Mouse (Mus musculus): ENCODE measurements around the gene Gfy. TPM values are rescaled to one million over a fixed set of nuclear protein-coding genes. Genes with fewer than 3 reads are reported as not detected.

Gfy gene
- polyA plus RNA-seq, 1 experiment, result 0.53 TPM

GRCm38 (mm10) chr7:45212356-45212755 lies 33.0 kb upstream of the Gfy start:
- 59% methylated on average over 7 of the region's 7 CpGs for WGBS
- Histone ChIP-seq H3K4me1 (ENCODE audit: control insufficient read depth, insufficient read depth, low read length) (peaks cover 4% of the 10 kb centered on the region; the same call in 1 of the 2 replicates), H3K4me3 (replicated peaks; ENCODE audit: extremely low read depth, low read depth, low read length) (no peak overlapping the region)
- DNase-seq, result no peak
- no peak for TF ChIP-seq CTCF (IDR thresholded peaks at IDR 0.05; ENCODE audit: insufficient read depth, low read length)
- no peak for TF ChIP-seq POLR2A (IDR thresholded peaks at IDR 0.05; ENCODE audit: borderline replicate concordance, extremely low read depth, low read depth, low read length)

DNA sequence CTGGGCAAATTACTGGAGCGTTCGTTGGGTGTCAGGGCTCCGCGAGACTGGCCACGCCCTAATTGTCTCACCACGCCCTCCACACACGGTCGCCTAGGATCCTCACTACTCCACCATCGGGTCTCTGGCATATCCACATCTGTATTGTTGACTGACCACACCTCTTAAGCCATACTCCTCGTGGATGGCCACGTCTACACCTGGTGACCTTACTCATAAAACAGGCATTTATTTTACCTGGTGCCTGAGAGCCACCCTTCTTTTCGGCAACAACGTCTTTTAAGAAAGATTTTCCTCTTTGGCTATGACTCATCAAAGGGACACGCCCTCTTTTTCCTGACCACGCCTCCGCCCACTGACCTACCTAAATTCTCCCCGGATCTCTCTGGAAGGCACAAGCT lies 32.5 kb upstream of the Gfy start, which contains the start of gene Dkkl1:
Gene Dkkl1, minus strand, starts transcription at position 297 of the 401 bp plus-strand sequence.
- DNase-seq, result no peak
- Histone ChIP-seq H3K4me1 (ENCODE audit: control insufficient read depth, insufficient read depth, low read length) (peaks cover 4% of the 10 kb centered on the region; the same call in 1 of the 2 replicates), H3K4me3 (replicated peaks; ENCODE audit: extremely low read depth, low read depth, low read length) (no peak within 1 kb of the TSS)
- TF ChIP-seq CTCF (IDR thresholded peaks at IDR 0.05; ENCODE audit: insufficient read depth, low read length) (no peak), POLR2A (IDR thresholded peaks at IDR 0.05; ENCODE audit: borderline replicate concordance, extremely low read depth, low read depth, low read length) (no peak)
- 5% methylated on average over 17 of the region's 17 CpGs for WGBS

GRCm38 (mm10) chr7:45211070-45211469 lies 31.7 kb upstream of the Gfy start:
- no peak overlapping the region for H3K4me3 ChIP-seq (replicated peaks; ENCODE audit: extremely low read depth, low read depth, low read length)

DNA sequence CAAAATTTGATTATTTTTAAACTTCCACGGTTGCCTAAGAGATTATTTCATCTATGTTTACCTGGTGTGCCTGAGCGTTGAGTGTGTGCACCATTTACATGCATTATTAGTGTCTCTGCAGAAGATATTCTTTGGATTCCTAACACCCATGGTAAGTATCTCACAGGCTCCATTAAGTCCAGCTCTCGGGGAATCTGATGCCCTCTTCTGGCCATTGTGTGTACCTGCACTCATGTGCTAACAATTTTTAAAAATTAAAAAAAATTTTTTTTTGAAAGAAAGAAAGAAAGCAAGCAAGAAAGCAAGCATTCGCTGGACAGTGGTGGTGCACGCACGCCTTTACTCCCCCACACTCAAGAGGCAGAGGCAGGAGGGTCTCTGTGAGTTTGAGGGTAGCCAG lies 28.9 kb upstream of the Gfy start:
- WGBS, result 78% methylated on average over 6 of the region's 6 CpGs
- H3K4me3 ChIP-seq (replicated peaks; ENCODE audit: extremely low read depth, low read depth, low read length), result no peak overlapping the region
- 0 out of 2 replicates have a peak, but pooled peaks cover 2% of the 10 kb centered on the region for H3K4me1 ChIP-seq (ENCODE audit: control insufficient read depth, insufficient read depth, low read length)
- TF ChIP-seq CTCF (IDR thresholded peaks at IDR 0.05; ENCODE audit: insufficient read depth, low read length) (no peak), POLR2A (IDR thresholded peaks at IDR 0.05; ENCODE audit: borderline replicate concordance, extremely low read depth, low read depth, low read length) (no peak)
- no peak for DNase-seq

More at GRCm38 (mm10) chr7:45211070-45211469, 31.7 kb upstream of the Gfy start:
- 55% methylated on average over 10 of the region's 10 CpGs for WGBS
- peaks cover 3% of the 10 kb centered on the region; the same call in 1 of the 2 replicates for H3K4me1 ChIP-seq (ENCODE audit: control insufficient read depth, insufficient read depth, low read length)
- DNase-seq, result no peak
- TF ChIP-seq CTCF (IDR thresholded peaks at IDR 0.05; ENCODE audit: insufficient read depth, low read length), result no peak

GRCm38 (mm10) chr7:45204380-45205143 lies 25.2 kb upstream of the Gfy start, which contains the start of gene Ccdc155:
Ccdc155 (minus strand) TSS chr7:45204892.
- WGBS, result 7% methylated on average over 44 of the region's 44 CpGs
- Histone ChIP-seq H3K4me3 (replicated peaks; ENCODE audit: extremely low read depth, low read depth, low read length) (peak within 1 kb of the TSS; percentile 50), H3K4me1 (ENCODE audit: control insufficient read depth, insufficient read depth, low read length) (no peaks in the 10 kb centered on the region)
- TF ChIP-seq CTCF (IDR thresholded peaks at IDR 0.05; ENCODE audit: insufficient read depth, low read length) (no peak), POLR2A (IDR thresholded peaks at IDR 0.05; ENCODE audit: borderline replicate concordance, extremely low read depth, low read depth, low read length) (peak; percentile 67; the same call in 1 of the 2 replicates)
- DNase-seq, result peak; percentile 85

DNA sequence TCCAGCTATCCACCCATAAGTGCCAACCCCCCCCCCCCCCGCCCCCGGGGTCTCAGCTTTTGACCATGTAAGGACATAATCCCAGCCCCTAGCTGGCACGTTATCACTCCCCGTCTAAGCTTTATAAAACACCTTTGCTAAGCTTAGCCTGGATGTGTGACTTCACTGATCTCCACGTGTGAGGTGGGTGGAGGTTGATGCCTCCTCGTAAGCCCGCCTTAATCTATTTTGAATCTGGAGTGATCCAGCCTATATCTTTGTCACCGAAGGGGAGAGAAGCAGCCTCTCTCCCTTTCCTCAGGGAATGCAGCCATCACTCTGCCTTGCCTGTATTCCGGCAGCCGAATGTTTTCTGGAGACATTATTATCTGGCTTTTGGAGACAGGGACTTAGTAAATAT lies 23.3 kb upstream of the Gfy start:
- Histone ChIP-seq H3K4me3 (replicated peaks; ENCODE audit: extremely low read depth, low read depth, low read length) (no peak overlapping the region), H3K4me1 (ENCODE audit: control insufficient read depth, insufficient read depth, low read length) (no peaks in the 10 kb centered on the region)
- 39% methylated on average over 10 of the region's 10 CpGs for WGBS
- TF ChIP-seq CTCF (IDR thresholded peaks at IDR 0.05; ENCODE audit: insufficient read depth, low read length) (no peak), POLR2A (IDR thresholded peaks at IDR 0.05; ENCODE audit: borderline replicate concordance, extremely low read depth, low read depth, low read length) (no peak)
- DNase-seq, result no peak

DNA sequence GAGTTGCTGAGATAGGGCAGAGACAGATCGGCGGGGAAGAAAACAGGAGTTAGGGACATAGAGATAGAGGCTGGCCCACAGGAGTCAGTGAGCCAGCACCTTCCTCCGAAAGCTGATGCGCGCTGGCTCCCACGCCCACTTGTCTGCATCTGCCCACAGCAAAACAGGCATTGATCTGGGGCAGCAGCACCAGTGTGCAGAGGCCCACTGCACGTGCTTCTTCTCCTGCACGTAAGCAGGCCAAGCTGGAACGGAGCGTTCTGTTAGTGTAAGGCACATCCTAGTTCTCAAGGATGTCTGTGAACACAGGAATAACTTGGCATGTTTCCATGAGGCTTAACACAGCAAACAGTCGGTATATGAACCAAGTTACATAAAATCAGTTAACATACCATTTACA lies 19.6 kb upstream of the Gfy start:
- Histone ChIP-seq H3K4me3 (replicated peaks; ENCODE audit: extremely low read depth, low read depth, low read length) (no peak overlapping the region), H3K4me1 (ENCODE audit: control insufficient read depth, insufficient read depth, low read length) (no peaks in the 10 kb centered on the region)
- TF ChIP-seq POLR2A (IDR thresholded peaks at IDR 0.05; ENCODE audit: borderline replicate concordance, extremely low read depth, low read depth, low read length) (no peak), CTCF (IDR thresholded peaks at IDR 0.05; ENCODE audit: insufficient read depth, low read length) (no peak)
- 73% methylated on average over 11 of the region's 11 CpGs for WGBS
- DNase-seq, result no peak

DNA sequence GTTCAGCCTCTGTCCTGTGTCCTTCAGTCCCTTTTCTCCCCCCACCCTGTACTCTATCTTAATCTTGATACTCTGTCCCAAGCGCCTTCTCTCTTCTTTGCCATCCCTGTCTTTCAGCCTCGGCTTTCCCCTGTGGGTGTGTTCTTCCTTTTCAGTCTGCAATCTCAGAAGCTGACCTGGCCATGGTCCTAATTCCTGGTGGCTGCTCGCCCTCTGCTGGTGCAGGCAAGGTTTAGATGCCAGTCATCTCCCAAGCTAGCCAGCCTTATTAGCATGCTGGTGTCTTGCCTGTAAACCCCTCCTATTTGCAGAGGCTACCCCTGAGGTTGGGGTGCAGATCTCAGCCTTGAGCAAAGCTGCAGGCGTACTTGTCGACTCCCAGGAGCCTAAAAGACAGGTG lies 19.1 kb upstream of the Gfy start:
- Histone ChIP-seq H3K4me3 (replicated peaks; ENCODE audit: extremely low read depth, low read depth, low read length) (no peak overlapping the region), H3K4me1 (ENCODE audit: control insufficient read depth, insufficient read depth, low read length) (no peaks in the 10 kb centered on the region)
- no peak for TF ChIP-seq POLR2A (IDR thresholded peaks at IDR 0.05; ENCODE audit: borderline replicate concordance, extremely low read depth, low read depth, low read length)
- peak; percentile 93 for TF ChIP-seq CTCF (IDR thresholded peaks at IDR 0.05; ENCODE audit: insufficient read depth, low read length)
- peak; percentile 59 for DNase-seq
- WGBS, result 13% methylated on average over 5 of the region's 5 CpGs

DNA sequence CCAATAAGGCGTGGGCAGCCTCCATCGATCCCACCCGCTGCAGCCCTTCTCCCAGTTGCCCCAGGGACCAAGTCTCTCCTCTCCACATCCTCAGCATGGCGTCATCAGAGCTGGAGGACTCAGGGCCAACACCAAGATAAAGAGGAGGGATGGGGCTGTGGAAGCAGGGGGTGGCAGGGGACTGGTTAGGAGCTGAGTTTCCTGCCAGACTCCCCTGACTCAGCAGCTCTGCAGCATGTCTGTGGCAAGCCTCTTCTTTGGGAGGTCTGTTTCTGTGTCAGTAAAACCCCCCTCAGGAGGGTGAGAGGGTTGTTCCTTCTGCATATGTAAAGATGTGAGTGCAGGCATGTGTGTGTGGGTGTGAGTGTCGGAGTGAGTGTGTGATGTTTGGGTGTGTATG lies 17.6 kb upstream of the Gfy start:
- Histone ChIP-seq H3K4me3 (replicated peaks; ENCODE audit: extremely low read depth, low read depth, low read length) (no peak overlapping the region), H3K4me1 (ENCODE audit: control insufficient read depth, insufficient read depth, low read length) (no peaks in the 10 kb centered on the region)
- WGBS, result 74% methylated on average over 5 of the region's 5 CpGs
- TF ChIP-seq CTCF (IDR thresholded peaks at IDR 0.05; ENCODE audit: insufficient read depth, low read length), result no peak
- no peak for TF ChIP-seq POLR2A (IDR thresholded peaks at IDR 0.05; ENCODE audit: borderline replicate concordance, extremely low read depth, low read depth, low read length)
- DNase-seq, result no peak

DNA sequence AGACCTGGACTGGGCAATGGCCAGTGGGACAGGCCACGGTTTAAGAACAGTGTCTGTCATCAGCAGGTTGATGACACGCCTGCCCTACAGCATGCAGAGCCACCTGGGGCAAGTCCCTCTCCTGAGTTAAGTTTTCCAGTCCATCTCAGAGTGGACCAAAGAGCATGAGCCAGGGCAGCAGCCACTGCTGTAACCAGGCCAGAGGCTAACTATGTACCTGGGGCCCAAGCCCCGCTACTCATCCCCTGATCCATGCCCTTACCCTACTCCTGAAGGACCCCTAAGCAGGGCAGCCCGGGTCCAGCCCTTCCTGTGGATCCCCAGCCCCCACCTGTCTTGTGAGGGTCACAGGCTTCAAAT lies 16.8 kb upstream of the Gfy start:
- H3K4me1 ChIP-seq (ENCODE audit: control insufficient read depth, insufficient read depth, low read length), result no peaks in the 10 kb centered on the region
- TF ChIP-seq POLR2A (IDR thresholded peaks at IDR 0.05; ENCODE audit: borderline replicate concordance, extremely low read depth, low read depth, low read length), result no peak
- TF ChIP-seq CTCF (IDR thresholded peaks at IDR 0.05; ENCODE audit: insufficient read depth, low read length), result no peak
- no peak overlapping the region for H3K4me3 ChIP-seq (replicated peaks; ENCODE audit: extremely low read depth, low read depth, low read length)
- WGBS, result 83% methylated on average over 4 of the region's 4 CpGs
- no peak for DNase-seq

All from lung, adult 2 months (tissue).